Mouse (Mus musculus): Measurements from ENCODE around the gene A830031A19Rik. TPM values are rescaled to one million over a fixed set of nuclear protein-coding genes. Genes with fewer than 3 reads are reported as not detected.

The A830031A19Rik gene
- total RNA-seq, 2 experiments from 2014 or later: not detected

- intact Hi-C loops (cut with DNase I): no loop called here
- DNase-seq (ENCODE audit: low spot score): no peak
These were observed 22.2 kb upstream of the A830031A19Rik start for GRCm38 (mm10) chr11:24097026-24097425.

GRCm38 (mm10) chr11:24096483-24096882, 21.6 kb upstream of the A830031A19Rik start:
- intact Hi-C loops (cut with DNase I): no loop called here
- DNase-seq (ENCODE audit: low spot score): no peak

DNA sequence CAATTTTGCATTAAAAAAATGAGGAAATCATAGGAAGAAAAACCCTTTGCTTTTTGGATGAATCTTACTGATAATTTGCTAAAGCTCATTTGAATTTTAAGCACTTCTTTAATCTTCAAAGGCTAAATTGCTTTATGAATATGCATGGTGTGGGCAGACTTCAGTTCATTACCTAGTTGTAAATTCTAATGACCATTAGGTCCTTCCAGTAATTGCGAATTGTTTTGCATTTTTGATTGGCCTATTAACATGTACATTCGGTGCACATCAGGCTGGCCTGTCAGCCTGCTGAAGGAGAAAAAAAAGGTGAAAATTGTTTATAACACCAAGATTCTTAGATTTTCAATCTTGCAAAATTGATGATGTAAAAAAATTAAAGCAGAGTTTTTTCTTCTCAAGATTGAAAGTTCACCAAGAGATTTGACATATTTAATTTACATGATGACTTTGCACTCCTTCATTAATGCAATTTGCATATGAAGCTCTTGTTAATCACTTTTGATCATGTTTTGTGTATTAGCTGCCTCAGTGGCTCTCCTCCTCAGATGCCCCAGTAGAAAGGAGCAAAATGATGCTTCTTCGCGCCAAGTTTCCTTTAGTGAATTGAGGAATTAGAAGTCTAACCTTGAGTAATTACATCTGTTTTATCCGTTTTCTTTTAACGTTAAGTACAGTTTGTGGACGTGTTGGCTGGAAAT, 21.0 kb upstream of the A830031A19Rik start:
- intact Hi-C loops (cut with DNase I): no loop called here
- DNase-seq (ENCODE audit: low spot score): no peak

DNA sequence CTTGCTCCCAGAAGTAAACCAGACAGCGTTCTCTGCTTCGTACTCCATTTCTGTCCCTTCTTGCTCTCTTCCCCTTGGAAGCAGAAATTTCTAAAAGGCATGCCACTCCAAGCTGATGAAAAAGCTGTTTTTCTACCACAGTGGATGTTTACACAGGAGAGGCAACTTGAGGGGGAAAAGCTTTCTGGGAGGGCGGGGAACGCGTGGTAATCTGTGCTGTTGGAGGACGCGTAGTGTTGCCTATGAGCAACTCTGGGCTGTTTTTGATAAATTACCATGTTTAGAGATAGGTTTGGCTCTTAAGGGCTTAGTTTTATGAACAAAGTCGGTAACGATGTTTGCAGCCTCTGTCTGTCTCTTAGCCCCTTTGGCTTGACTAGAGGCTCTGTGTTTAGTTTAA, 20.4 kb upstream of the A830031A19Rik start:
- intact Hi-C loops (cut with DNase I): no loop called here
- no peak for DNase-seq (ENCODE audit: low spot score)

- DNase-seq (ENCODE audit: low spot score): no peak
These were observed 19.2 kb upstream of the A830031A19Rik start for GRCm38 (mm10) chr11:24094086-24094487.

GRCm38 (mm10) chr11:24092618-24093017, 17.8 kb upstream of the A830031A19Rik start:
- DNase-seq (ENCODE audit: low spot score): no peak
- intact Hi-C loops (cut with DNase I): no loop called here

More at GRCm38 (mm10) chr11:24094086-24094487, 19.2 kb upstream of the A830031A19Rik start:
- intact Hi-C loops (cut with DNase I): no loop called here

- intact Hi-C loops (cut with DNase I): no loop called here
- DNase-seq (ENCODE audit: low spot score): no peak
These were observed 16.7 kb upstream of the A830031A19Rik start for GRCm38 (mm10) chr11:24091393-24092080.

GRCm38 (mm10) chr11:24090443-24090842, 15.6 kb upstream of the A830031A19Rik start:
- intact Hi-C loops (cut with DNase I): no loop called here
- DNase-seq (ENCODE audit: low spot score): no peak

DNA sequence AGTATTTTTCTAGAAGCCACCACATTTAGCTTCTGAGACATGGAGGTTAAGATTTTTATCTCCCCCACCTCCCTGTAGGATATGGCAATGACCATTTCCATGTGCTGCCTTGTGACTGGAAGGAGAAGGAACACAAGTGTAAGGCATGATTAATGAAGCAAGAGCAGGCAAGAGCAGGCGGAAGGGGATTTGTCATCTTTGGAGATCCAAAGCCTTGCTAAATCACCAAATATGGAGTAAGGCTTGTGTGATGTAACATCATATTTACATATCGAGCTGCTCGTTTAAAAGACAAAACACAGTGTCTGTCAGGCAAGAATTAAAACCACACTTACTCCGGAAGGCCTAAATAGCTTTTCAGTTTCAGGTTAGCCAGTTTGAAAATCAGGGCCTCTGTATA, 12.2 kb upstream of the A830031A19Rik start:
- DNase-seq (ENCODE audit: low spot score): no peak
- intact Hi-C loops (cut with DNase I): no loop called here

DNA sequence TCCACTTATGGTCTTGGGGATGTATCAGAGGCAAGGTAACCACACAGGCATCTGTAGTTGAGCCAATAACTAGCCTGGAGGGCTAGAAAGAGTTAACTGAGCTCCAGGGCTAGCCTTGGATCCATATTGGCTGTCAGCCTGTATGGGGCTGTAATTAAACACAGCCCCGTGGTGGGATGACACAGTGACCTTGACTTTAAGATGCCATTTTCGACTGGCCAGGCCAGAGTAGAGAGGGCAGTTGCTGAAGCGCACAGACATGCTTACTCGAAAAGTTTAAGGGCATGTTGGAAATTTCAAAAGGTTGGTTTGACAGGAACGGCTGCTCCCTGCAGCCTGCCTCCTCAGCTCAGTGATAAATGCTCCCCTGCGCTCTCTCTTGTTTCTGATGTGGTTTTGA, 11.1 kb upstream of the A830031A19Rik start:
- intact Hi-C loops (cut with DNase I): no loop called here
- DNase-seq (ENCODE audit: low spot score): no peak

DNA sequence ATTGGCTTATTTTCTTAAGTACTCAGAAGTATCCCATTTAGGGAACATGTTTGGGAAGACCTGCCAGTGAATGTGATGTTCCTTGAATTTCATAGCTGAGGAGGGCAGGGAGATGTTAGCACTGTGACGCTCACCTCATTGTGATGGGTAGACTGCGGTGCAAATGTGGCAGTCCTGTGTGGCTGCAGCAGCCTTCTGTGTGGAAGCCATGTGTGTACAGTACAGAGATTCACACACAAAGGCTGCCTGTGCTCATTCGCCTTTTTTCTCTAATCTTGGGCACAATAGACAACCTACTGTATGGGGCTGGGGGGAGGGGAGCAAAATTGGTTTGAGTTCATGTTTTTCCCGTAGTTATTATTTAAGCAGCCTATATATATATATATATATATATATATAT, 9.7 kb upstream of the A830031A19Rik start:
- intact Hi-C loops (cut with DNase I): loop anchor here (5.0 kb wide), 1 partner anchor 1218 kb away; no protein-coding TSS in a partner anchor
- no peak for DNase-seq (ENCODE audit: low spot score)

- no peak for DNase-seq (ENCODE audit: low spot score)
- intact Hi-C loops (cut with DNase I): loop anchor here (5.0 kb wide), 1 partner anchor 1218 kb away; no protein-coding TSS in a partner anchor
These were observed 9.2 kb upstream of the A830031A19Rik start for GRCm38 (mm10) chr11:24084077-24084476.

- intact Hi-C loops (cut with DNase I): loop anchor here (5.0 kb wide), 1 partner anchor 1219 kb away; no protein-coding TSS in a partner anchor
- no peak for DNase-seq (ENCODE audit: low spot score)
These were observed 8.6 kb upstream of the A830031A19Rik start for GRCm38 (mm10) chr11:24083423-24083822.

GRCm38 (mm10) chr11:24083076-24083405, 8.2 kb upstream of the A830031A19Rik start:
- intact Hi-C loops (cut with DNase I): loop anchor here (5.0 kb wide), 1 partner anchor 1219 kb away; no protein-coding TSS in a partner anchor

GRCm38 (mm10) chr11:24082385-24083075, 7.7 kb upstream of the A830031A19Rik start:
- DNase-seq (ENCODE audit: low spot score): no peak
- intact Hi-C loops (cut with DNase I): loop anchor here (5.0 kb wide), 1 partner anchor 1220 kb away; no protein-coding TSS in a partner anchor

More at GRCm38 (mm10) chr11:24083076-24083405, 8.2 kb upstream of the A830031A19Rik start:
- no peak for DNase-seq (ENCODE audit: low spot score)

GRCm38 (mm10) chr11:24081687-24082384, 7.0 kb upstream of the A830031A19Rik start:
- DNase-seq (ENCODE audit: low spot score): no peak
- intact Hi-C loops (cut with DNase I): loop anchor here (5.0 kb wide), 1 partner anchor 1220 kb away; no protein-coding TSS in a partner anchor

- intact Hi-C loops (cut with DNase I): loop anchor here (5.0 kb wide), 1 partner anchor 1221 kb away; no protein-coding TSS in a partner anchor
- DNase-seq (ENCODE audit: low spot score): peak; percentile 6
These were observed 6.3 kb upstream of the A830031A19Rik start for GRCm38 (mm10) chr11:24081016-24081686.

DNA sequence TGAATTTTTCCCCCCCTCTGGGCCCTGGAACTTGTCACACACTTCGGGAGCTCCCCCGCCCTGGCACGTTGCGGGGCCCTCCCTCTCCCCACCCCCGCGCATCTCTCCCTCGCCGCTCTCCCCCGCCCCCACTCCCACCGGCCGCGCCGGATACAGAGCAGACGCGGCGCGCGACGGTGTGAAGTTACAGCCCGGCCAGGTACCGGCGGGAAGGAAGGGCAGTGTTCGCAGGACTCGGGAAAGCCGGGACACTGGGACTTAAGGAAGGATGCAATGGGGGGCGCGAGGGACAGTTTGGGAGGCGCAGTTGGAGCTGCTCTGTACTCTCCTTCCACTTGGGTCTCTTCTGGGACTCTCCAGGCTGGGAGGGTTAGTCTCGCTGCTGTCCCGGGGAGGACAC, 5.7 kb upstream of the A830031A19Rik start:
- DNase-seq (ENCODE audit: low spot score): no peak
- intact Hi-C loops (cut with DNase I): loop anchor here (5.0 kb wide), 1 partner anchor 1222 kb away; no protein-coding TSS in a partner anchor
